Mouse (Mus musculus) hindbrain, embryonic 10.5 days (tissue): ENCODE measurements around the gene Traf7. TPM values are rescaled to one million over a fixed set of nuclear protein-coding genes. Genes with fewer than 3 reads are reported as not detected.

ENCODE experiments used
- DNase-seq: peaks from one replicate; pipeline ENCODE4 v3.0.0-alpha.2; 2017; ENCODE audit warnings: low spot score
- H3K27ac ChIP-seq: fragments of 300-500 bp; sonication (generic); 2 replicates; pipeline ENCODE4 v1.5.1; 2016; ENCODE audit warnings: mild to moderate bottlenecking, moderate library complexity
- H3K27me3 ChIP-seq: fragments of 300-500 bp; sonication (generic); 2 replicates; pipeline ENCODE4 v1.6.1; 2016; ENCODE audit warnings: mild to moderate bottlenecking; ENCODE audit not compliant: poor library complexity, insufficient read depth, severe bottlenecking
- H3K36me3 ChIP-seq: fragments of 300-500 bp; sonication (generic); 2 replicates; pipeline ENCODE4 v1.6.1; 2016; ENCODE audit warnings: mild to moderate bottlenecking, moderate library complexity
- H3K4me1 ChIP-seq: fragments of 300-500 bp; sonication (generic); replicated peaks from 2 replicates; pipeline ENCODE4 v1.6.1; 2016; ENCODE audit warnings: mild to moderate bottlenecking
- H3K4me3 ChIP-seq: fragments of 300-500 bp; sonication (generic); 2 replicates; pipeline ENCODE4 v1.5.1; 2016; ENCODE audit warnings: mild to moderate bottlenecking, moderate library complexity
- H3K9me3 ChIP-seq: fragments of 300-500 bp; sonication (generic); 2 replicates; pipeline ENCODE4 v1.6.1; 2016; ENCODE audit warnings: mild to moderate bottlenecking, moderate library complexity
- WGBS: fragments of 180-500 bp; shearing (Covaris S2); methylation state at CpG from one replicate; pipeline ENCODE4 v1.1.7; 2016; 5-methylcytosine and 5-hydroxymethylcytosine counted together
- polyA plus RNA-seq: library from polyadenylated mRNA; unstranded; fragments of >200 nt; fragmentation: Nextera tagmentation; extraction: Ambion mirVana; gene quantifications from 2 replicates; pipeline ENCODE4 v1.2.1, GENCODE M21; 2016

Gene Traf7
- 93.6 and 96.4 TPM in 2 replicates for polyA plus RNA-seq

GRCm38 (mm10) chr17:24527723-24528559, at the start of gene Traf7:
Gene Traf7 (minus strand): TSS chr17:24527938.
- Histone ChIP-seq H3K4me1 (peaks cover 58% of the 10 kb centered on the region), H3K36me3 (peaks cover 52% of the 10 kb centered on the region), H3K27ac (peak within 1 kb of the TSS; percentile 93), H3K9me3 (no peaks in the 10 kb centered on the region), H3K27me3 (no peaks in the 10 kb centered on the region), H3K4me3 (peak within 1 kb of the TSS; percentile 84)
- peak; percentile 94 for DNase-seq
- under 1% methylated on average over 40 of the region's 40 CpGs for WGBS

DNA sequence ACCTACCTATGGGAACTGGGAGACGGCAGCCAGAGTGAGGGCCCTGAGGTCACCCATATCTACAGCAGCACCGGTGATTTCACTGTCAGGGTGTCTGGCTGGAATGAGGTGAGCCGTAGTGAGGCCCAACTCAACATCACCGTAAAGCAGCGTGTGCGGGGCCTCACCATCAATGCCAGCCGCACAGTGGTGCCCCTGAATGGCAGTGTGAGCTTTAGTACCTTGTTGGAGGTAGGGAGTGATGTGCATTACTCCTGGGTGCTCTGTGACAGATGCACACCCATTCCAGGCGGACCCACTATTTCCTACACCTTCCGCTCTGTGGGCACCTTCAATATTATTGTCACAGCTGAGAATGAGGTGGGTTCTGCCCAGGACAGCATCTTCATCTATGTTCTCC, 46.1 kb upstream of the Traf7 start:
- no peak for DNase-seq
- Histone ChIP-seq H3K4me1 (no peaks in the 10 kb centered on the region), H3K27ac (no peak overlapping the region), H3K36me3 (peaks cover 99% of the 10 kb centered on the region), H3K9me3 (no peaks in the 10 kb centered on the region), H3K27me3 (no peaks in the 10 kb centered on the region), H3K4me3 (no peak overlapping the region)
- 96% methylated on average over 9 of the region's 9 CpGs for WGBS

- H3K4me3 ChIP-seq = no peak overlapping the region
- H3K27me3 ChIP-seq = no peaks in the 10 kb centered on the region
- WGBS = 96% methylated on average over 12 of the region's 12 CpGs
- no peak for DNase-seq
- no peak overlapping the region for H3K27ac ChIP-seq
- no peaks in the 10 kb centered on the region for H3K9me3 ChIP-seq
- peaks cover 98% of the 10 kb centered on the region for H3K36me3 ChIP-seq
- no peaks in the 10 kb centered on the region for H3K4me1 ChIP-seq
These were observed 45.0 kb upstream of the Traf7 start for GRCm38 (mm10) chr17:24572651-24573245.

DNA sequence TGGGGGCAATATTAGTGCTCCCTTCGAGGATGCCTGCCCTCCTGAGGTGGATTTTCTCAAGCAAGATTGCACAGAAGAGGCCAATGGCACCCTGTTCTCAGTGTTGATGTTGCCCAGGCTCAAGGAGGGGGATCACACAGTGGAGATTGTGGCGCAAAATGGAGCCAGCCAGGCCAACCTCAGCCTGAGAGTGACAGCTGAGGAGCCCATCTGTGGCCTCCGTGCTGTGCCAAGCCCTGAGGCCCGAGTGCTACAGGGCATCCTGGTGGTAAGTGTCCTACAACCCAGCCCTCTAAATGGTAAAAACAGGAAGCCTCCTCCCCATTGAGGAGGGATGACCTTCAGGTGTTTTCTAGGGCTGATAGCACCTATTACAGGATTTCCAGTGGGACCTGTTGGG, 42.1 kb upstream of the Traf7 start:
- no peaks in the 10 kb centered on the region for H3K27me3 ChIP-seq
- no peak overlapping the region for H3K4me3 ChIP-seq
- 90% methylated on average over 4 of the region's 4 CpGs for WGBS
- H3K4me1 ChIP-seq = no peaks in the 10 kb centered on the region
- H3K36me3 ChIP-seq = peaks cover 98% of the 10 kb centered on the region
- no peak for DNase-seq
- H3K27ac ChIP-seq = no peak overlapping the region
- H3K9me3 ChIP-seq = no peaks in the 10 kb centered on the region

DNA sequence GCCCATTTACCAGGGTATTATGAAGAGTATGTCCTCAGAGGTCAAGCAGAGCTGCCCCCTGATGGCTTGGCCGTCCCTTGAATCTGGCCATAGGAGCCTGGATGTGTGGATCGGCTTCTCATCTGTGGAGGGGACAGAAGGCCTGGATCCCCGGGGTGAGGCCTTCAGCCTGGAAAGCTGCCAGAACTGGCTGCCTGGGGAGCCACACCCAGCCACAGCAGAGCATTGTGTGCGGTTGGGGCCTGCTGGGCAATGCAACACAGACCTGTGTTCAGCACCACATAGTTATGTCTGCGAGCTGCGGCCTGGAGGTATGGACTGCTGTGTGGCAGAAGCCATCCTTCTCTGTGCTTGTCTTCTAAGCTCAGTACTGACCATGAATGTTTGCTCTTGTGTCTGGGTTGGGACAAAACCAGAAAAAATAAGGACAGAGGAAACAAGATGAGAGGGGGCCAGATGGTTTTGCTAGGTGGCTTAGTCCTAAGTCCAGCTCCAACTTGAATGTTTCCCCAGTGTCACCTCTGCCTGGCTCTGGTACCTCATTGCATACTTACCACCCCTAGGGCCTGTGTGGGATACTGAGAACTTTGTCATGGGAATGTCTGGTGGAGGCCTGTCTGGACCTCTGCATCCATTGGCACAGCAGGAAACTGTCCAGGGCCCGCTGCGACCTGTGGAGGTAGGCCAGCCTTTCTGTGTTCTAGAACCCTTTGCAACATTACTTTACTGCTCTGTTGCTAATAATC, 39.5 kb upstream of the Traf7 start:
- Histone ChIP-seq H3K36me3 (peaks cover 85% of the 10 kb centered on the region), H3K4me3 (no peak overlapping the region), H3K27me3 (no peaks in the 10 kb centered on the region), H3K4me1 (no peaks in the 10 kb centered on the region), H3K9me3 (no peaks in the 10 kb centered on the region), H3K27ac (no peak overlapping the region)
- no peak for DNase-seq
- WGBS = 83% methylated on average over 8 of the region's 8 CpGs

DNA sequence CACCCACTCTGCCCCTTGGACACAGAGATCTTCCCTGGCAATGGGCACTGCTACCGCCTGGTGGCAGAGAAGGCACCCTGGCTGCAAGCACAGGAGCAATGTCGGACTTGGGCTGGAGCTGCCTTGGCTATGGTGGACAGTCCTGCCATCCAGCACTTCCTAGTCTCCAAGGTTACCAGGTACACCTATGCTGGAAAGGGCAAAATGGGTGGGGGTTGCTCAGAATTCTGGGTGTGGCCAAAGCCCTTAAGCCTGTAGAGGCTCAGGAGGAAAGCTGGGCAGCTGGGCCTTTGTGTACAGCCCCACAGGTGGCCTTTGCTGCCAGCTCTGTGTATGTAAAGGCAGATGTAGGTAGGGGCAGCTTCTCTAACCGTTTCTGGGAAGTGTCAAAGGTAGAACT, 38.1 kb upstream of the Traf7 start:
- no peak overlapping the region for H3K27ac ChIP-seq
- no peaks in the 10 kb centered on the region for H3K4me1 ChIP-seq
- H3K36me3 ChIP-seq = peaks cover 71% of the 10 kb centered on the region
- no peak overlapping the region for H3K4me3 ChIP-seq
- 71% methylated on average over 3 of the region's 3 CpGs for WGBS
- H3K9me3 ChIP-seq = no peaks in the 10 kb centered on the region
- no peaks in the 10 kb centered on the region for H3K27me3 ChIP-seq
- DNase-seq = no peak

- DNase-seq = no peak
- H3K4me3 ChIP-seq = no peak overlapping the region
- peaks cover 64% of the 10 kb centered on the region for H3K36me3 ChIP-seq
- H3K27ac ChIP-seq = no peak overlapping the region
- H3K27me3 ChIP-seq = no peaks in the 10 kb centered on the region
- 94% methylated on average over 3 of the region's 3 CpGs for WGBS
- no peaks in the 10 kb centered on the region for H3K9me3 ChIP-seq
- H3K4me1 ChIP-seq = no peaks in the 10 kb centered on the region
These were observed 37.4 kb upstream of the Traf7 start for GRCm38 (mm10) chr17:24565092-24565491.

DNA sequence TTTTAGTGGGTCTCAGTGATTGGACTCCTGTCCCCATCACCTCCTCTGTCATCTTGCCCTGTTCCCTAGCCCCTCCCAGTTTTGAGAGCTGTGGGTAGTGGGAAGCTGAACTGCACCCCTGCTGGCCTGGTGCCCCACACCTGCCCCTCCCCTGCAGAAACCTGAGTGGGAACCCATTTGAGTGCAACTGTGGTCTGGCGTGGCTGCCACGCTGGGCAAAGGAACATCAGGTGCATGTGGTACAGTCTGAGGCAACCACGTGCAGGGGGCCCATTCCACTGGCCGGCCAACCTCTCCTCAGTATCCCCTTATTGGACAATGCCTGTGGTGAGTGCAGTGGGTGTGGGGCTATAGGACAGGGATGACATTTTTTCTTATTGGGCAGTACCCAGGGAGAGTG, 36.7 kb upstream of the Traf7 start:
- Histone ChIP-seq H3K4me1 (peaks cover 2% of the 10 kb centered on the region), H3K36me3 (peaks cover 57% of the 10 kb centered on the region), H3K27me3 (no peaks in the 10 kb centered on the region), H3K27ac (no peak overlapping the region), H3K9me3 (no peaks in the 10 kb centered on the region), H3K4me3 (no peak overlapping the region)
- WGBS = 94% methylated on average over 4 of the region's 4 CpGs
- no peak for DNase-seq

DNA sequence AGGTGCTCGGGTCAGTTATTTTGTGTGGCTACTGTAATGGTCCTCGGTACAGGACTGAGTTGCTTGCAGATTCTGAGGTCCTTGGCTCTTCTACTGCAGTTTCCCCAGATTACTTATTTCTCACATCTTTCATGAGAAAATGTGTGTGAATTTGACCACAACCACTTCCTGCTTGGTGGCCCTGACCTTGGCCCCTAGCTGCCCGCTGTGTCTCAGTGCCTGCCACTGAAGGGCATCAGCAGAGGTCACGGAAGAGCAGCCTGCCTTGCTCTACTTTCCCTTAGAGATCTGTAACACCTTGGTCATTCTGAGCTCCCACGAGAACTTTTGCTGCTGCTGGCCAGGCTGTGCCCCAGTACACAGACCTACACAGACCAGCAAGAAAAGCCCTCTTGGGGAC, 35.9 kb upstream of the Traf7 start:
- H3K4me1 ChIP-seq = peaks cover 10% of the 10 kb centered on the region
- no peak for DNase-seq
- no peak overlapping the region for H3K27ac ChIP-seq
- H3K4me3 ChIP-seq = no peak overlapping the region
- peaks cover 49% of the 10 kb centered on the region for H3K36me3 ChIP-seq
- H3K27me3 ChIP-seq = no peaks in the 10 kb centered on the region
- WGBS = 82% methylated on average over 5 of the region's 5 CpGs
- no peaks in the 10 kb centered on the region for H3K9me3 ChIP-seq

GRCm38 (mm10) chr17:24561592-24561991, 33.9 kb upstream of the Traf7 start:
- H3K4me3 ChIP-seq = no peak overlapping the region
- peaks cover 31% of the 10 kb centered on the region for H3K36me3 ChIP-seq
- WGBS = 94% methylated on average over 2 of the region's 2 CpGs
- no peak overlapping the region for H3K27ac ChIP-seq
- no peaks in the 10 kb centered on the region for H3K9me3 ChIP-seq
- peaks cover 26% of the 10 kb centered on the region for H3K4me1 ChIP-seq
- DNase-seq = no peak
- H3K27me3 ChIP-seq = no peaks in the 10 kb centered on the region

GRCm38 (mm10) chr17:24560301-24561028, 32.7 kb upstream of the Traf7 start:
- 92% methylated on average over 5 of the region's 5 CpGs for WGBS
- H3K36me3 ChIP-seq = peaks cover 20% of the 10 kb centered on the region
- H3K4me1 ChIP-seq = peaks cover 26% of the 10 kb centered on the region
- no peak overlapping the region for H3K4me3 ChIP-seq
- no peaks in the 10 kb centered on the region for H3K27me3 ChIP-seq
- H3K27ac ChIP-seq = no peak overlapping the region
- DNase-seq = no peak
- H3K9me3 ChIP-seq = no peaks in the 10 kb centered on the region

- Histone ChIP-seq H3K27me3 (no peaks in the 10 kb centered on the region), H3K9me3 (no peaks in the 10 kb centered on the region), H3K27ac (peak overlapping the region; percentile 86), H3K4me1 (peaks cover 26% of the 10 kb centered on the region), H3K36me3 (peaks cover 7% of the 10 kb centered on the region; the same call in 1 of the 2 replicates), H3K4me3 (peak overlapping the region; percentile 29)
- WGBS = 59% methylated on average over 3 of the region's 3 CpGs
- peak; percentile 18 for DNase-seq
These were observed 31.4 kb upstream of the Traf7 start for GRCm38 (mm10) chr17:24559146-24559545.
